Mouse (Mus musculus) megakaryocyte, embryonic 14.5 days (primary cell): ENCODE results near the gene 1700030J22Rik. TPM values are rescaled to one million over a fixed set of nuclear protein-coding genes. Genes with fewer than 3 reads are reported as not detected.

Source experiments
- H3K27me3 ChIP-seq: replicated peaks from 2 replicates; pipeline ENCODE3; 2012; ENCODE audit warnings: inconsistent platforms
- H3K36me3 ChIP-seq: replicated peaks from 2 replicates; pipeline ENCODE3; 2012; ENCODE audit warnings: low read length, inconsistent platforms, mixed read lengths
- H3K4me1 ChIP-seq: 2 replicates; pipeline ENCODE4 v1.6.1; 2012; ENCODE audit warnings: inconsistent platforms
- H3K4me3 ChIP-seq: replicated peaks from 2 replicates; pipeline ENCODE3; 2012; ENCODE audit warnings: moderate library complexity, mild to moderate bottlenecking, inconsistent platforms
- H3K9me3 ChIP-seq: 2 replicates; pipeline ENCODE4 v1.6.1; 2012; ENCODE audit warnings: inconsistent platforms
- FLI1 ChIP-seq: IDR thresholded peaks from 2 replicates; pipeline ENCODE4 v1.6.1; 2012; ENCODE audit warnings: low read length, inconsistent platforms, mixed read lengths
- GATA1 ChIP-seq: IDR thresholded peaks from 3 replicates; pipeline ENCODE4 v1.6.1; 2012; ENCODE audit warnings: mixed read lengths, low read length, inconsistent platforms, borderline replicate concordance
- polyA plus RNA-seq: library from polyadenylated mRNA; stranded (reverse); fragments of >175 nt; gene quantifications from 2 replicates; pipeline ENCODE4 v1.2.3, GENCODE M21; 2012; ENCODE audit warnings: low replicate concordance; ENCODE audit not compliant: insufficient read depth

1700030J22Rik gene
- polyA plus RNA-seq, 1 experiment: 1.8 TPM

GRCm38 (mm10) chr8:116952428-116952827, 26.3 kb downstream of the 1700030J22Rik start:
- Histone ChIP-seq H3K36me3 (peaks cover 51% of the 10 kb centered on the region), H3K27me3 (no peaks in the 10 kb centered on the region), H3K4me3 (no peak overlapping the region), H3K4me1 (peaks cover 49% of the 10 kb centered on the region), H3K9me3 (no peaks in the 10 kb centered on the region)
- TF ChIP-seq FLI1: no peak

GRCm38 (mm10) chr8:116951778-116952177, 27.0 kb downstream of the 1700030J22Rik start:
- TF ChIP-seq FLI1: no peak
- TF ChIP-seq GATA1: no peak
- Histone ChIP-seq H3K4me3 (no peak overlapping the region), H3K4me1 (peaks cover 54% of the 10 kb centered on the region), H3K36me3 (peaks cover 45% of the 10 kb centered on the region), H3K27me3 (no peaks in the 10 kb centered on the region), H3K9me3 (no peaks in the 10 kb centered on the region)

- Histone ChIP-seq H3K4me1 (peaks cover 58% of the 10 kb centered on the region), H3K9me3 (no peaks in the 10 kb centered on the region), H3K27me3 (no peaks in the 10 kb centered on the region), H3K36me3 (peaks cover 41% of the 10 kb centered on the region), H3K4me3 (no peak overlapping the region)
- TF ChIP-seq GATA1 (no peak), FLI1 (no peak)
Measured at GRCm38 (mm10) chr8:116951369-116951768, 27.4 kb downstream of the 1700030J22Rik start.

- Histone ChIP-seq H3K9me3 (no peaks in the 10 kb centered on the region), H3K27me3 (no peaks in the 10 kb centered on the region), H3K4me1 (peaks cover 74% of the 10 kb centered on the region), H3K4me3 (peak overlapping the region; percentile 78), H3K36me3 (peaks cover 3% of the 10 kb centered on the region)
- TF ChIP-seq FLI1 (no peak), GATA1 (no peak)
Measured at GRCm38 (mm10) chr8:116947589-116947988, 31.2 kb downstream of the 1700030J22Rik start.

GRCm38 (mm10) chr8:116946851-116947250, 31.9 kb downstream of the 1700030J22Rik start:
- no peaks in the 10 kb centered on the region for H3K36me3 ChIP-seq
- TF ChIP-seq FLI1: no peak
- no peak for TF ChIP-seq GATA1
- peak overlapping the region; percentile 88 for H3K4me3 ChIP-seq
- H3K27me3 ChIP-seq: no peaks in the 10 kb centered on the region
- peaks cover 74% of the 10 kb centered on the region for H3K4me1 ChIP-seq
- no peaks in the 10 kb centered on the region for H3K9me3 ChIP-seq

GRCm38 (mm10) chr8:116946268-116946838, 32.4 kb downstream of the 1700030J22Rik start:
- TF ChIP-seq FLI1 (no peak), GATA1 (no peak)
- Histone ChIP-seq H3K4me3 (peak overlapping the region; percentile 88), H3K36me3 (peaks cover 2% of the 10 kb centered on the region), H3K4me1 (peaks cover 73% of the 10 kb centered on the region), H3K27me3 (no peaks in the 10 kb centered on the region), H3K9me3 (no peaks in the 10 kb centered on the region)

- TF ChIP-seq GATA1: no peak
- TF ChIP-seq FLI1: no peak
- no peaks in the 10 kb centered on the region for H3K27me3 ChIP-seq
- H3K4me1 ChIP-seq: peaks cover 72% of the 10 kb centered on the region
- H3K4me3 ChIP-seq: peak overlapping the region; percentile 43
- no peaks in the 10 kb centered on the region for H3K9me3 ChIP-seq
- peaks cover 12% of the 10 kb centered on the region for H3K36me3 ChIP-seq
Measured at GRCm38 (mm10) chr8:116945169-116945910, 33.4 kb downstream of the 1700030J22Rik start.

GRCm38 (mm10) chr8:116944385-116944696, 34.4 kb downstream of the 1700030J22Rik start:
- Histone ChIP-seq H3K9me3 (no peaks in the 10 kb centered on the region), H3K27me3 (no peaks in the 10 kb centered on the region), H3K36me3 (peaks cover 15% of the 10 kb centered on the region), H3K4me1 (peaks cover 70% of the 10 kb centered on the region), H3K4me3 (peak overlapping the region; percentile 99)
- TF ChIP-seq GATA1 (no peak), FLI1 (no peak)

- TF ChIP-seq GATA1 (no peak), FLI1 (no peak; the same call in 1 of the 2 replicates)
- peaks cover 70% of the 10 kb centered on the region for H3K4me1 ChIP-seq
- peaks cover 16% of the 10 kb centered on the region for H3K36me3 ChIP-seq
Measured at GRCm38 (mm10) chr8:116943555-116944384, 35.0 kb downstream of the 1700030J22Rik start.

GRCm38 (mm10) chr8:116943161-116943554, 35.6 kb downstream of the 1700030J22Rik start, which contains the start of gene Atmin:
Gene Atmin (plus strand): TSS chr8:116943393.
- TF ChIP-seq FLI1: no peak; the same call in 1 of the 2 replicates
- TF ChIP-seq GATA1: no peak
- peaks cover 70% of the 10 kb centered on the region for H3K4me1 ChIP-seq
- no peaks in the 10 kb centered on the region for H3K27me3 ChIP-seq

More at GRCm38 (mm10) chr8:116943555-116944384, 35.0 kb downstream of the 1700030J22Rik start:
- H3K27me3 ChIP-seq: no peaks in the 10 kb centered on the region
- peak overlapping the region; percentile 99 for H3K4me3 ChIP-seq
- no peaks in the 10 kb centered on the region for H3K9me3 ChIP-seq

More at GRCm38 (mm10) chr8:116943161-116943554, 35.6 kb downstream of the 1700030J22Rik start, which contains the start of gene Atmin:
- Histone ChIP-seq H3K36me3 (peaks cover 22% of the 10 kb centered on the region), H3K9me3 (no peaks in the 10 kb centered on the region), H3K4me3 (peak within 1 kb of the TSS; percentile 99)
